ENCODE assay signal across 21 mouse cellular contexts in genomic region chr10:79739234-79739633, GRCm38 (mm10). TPM values are rescaled to one million over a fixed set of nuclear protein-coding genes. Genes with fewer than 3 reads are reported as not detected.
"Had no signal": no experiment of that assay in that cellular context is flagged by ENCODE, and none has a peak within 500 bp of the region (broad histone marks: within the 10 kb centered on the region; RNA-seq: fewer than 3 reads in every experiment).

No protein-coding gene starts in this region.

- H3K27me3 ChIP-seq: liver, embryonic 13.5 days; lung, embryonic 15.5 days had no signal

- H3K4me3 ChIP-seq: limb, embryonic 12.5 days; liver, embryonic 13.5 days; lung, embryonic 15.5 days; midbrain, embryonic 10.5 days; neural tube, embryonic 12.5 days had no signal

- H3K4me1 ChIP-seq: liver, embryonic 13.5 days; lung, embryonic 15.5 days; neural tube, embryonic 12.5 days had no signal

- H3K27ac ChIP-seq: kidney, postnatal 0 days; limb, embryonic 12.5 days; liver, embryonic 13.5 days; lung, embryonic 15.5 days; macrophage; midbrain, embryonic 10.5 days; neural tube, embryonic 12.5 days had no signal

- H3K9ac ChIP-seq: limb, embryonic 12.5 days; liver, embryonic 13.5 days; liver, postnatal 0 days; lung, embryonic 15.5 days; neural tube, embryonic 12.5 days had no signal

- ATAC-seq: liver, postnatal 0 days had no signal

- H3K4me2 ChIP-seq: limb, embryonic 12.5 days; liver, embryonic 13.5 days; lung, embryonic 15.5 days; neural tube, embryonic 12.5 days had no signal

- DNase-seq: kidney, adult 9 months; kidney, postnatal 36 days; layer of hippocampus, adult 9-11 months; layer of hippocampus, postnatal 36 days; liver; liver, embryonic 13.5 days; liver, postnatal 0 days; lung, postnatal 14 days; midbrain, embryonic 14.5 days; retina, postnatal 1 day; right cerebral cortex, postnatal 4 days; spleen, adult 18-20 months; thymus, adult 18-20 months; thymus, postnatal 14 days had no signal

RNA-seq across cellular contexts. Expression of gene Fgf22, which starts 15.6 kb away (rescaled TPM):
- total RNA-seq: neutrophil, adult 5-6 weeks had no signal
- polyA plus RNA-seq: liver, embryonic 13.5 days; liver, postnatal 0 days; macrophage had no signal

RNA-seq across cellular contexts. Expression of gene Hcn2, which starts 22.8 kb away (rescaled TPM):
- total RNA-seq: neutrophil, adult 5-6 weeks had no signal
- polyA plus RNA-seq: liver, embryonic 13.5 days had no signal
